ENCODE assay signal across 14 mouse cellular contexts in the genomic region with DNA sequence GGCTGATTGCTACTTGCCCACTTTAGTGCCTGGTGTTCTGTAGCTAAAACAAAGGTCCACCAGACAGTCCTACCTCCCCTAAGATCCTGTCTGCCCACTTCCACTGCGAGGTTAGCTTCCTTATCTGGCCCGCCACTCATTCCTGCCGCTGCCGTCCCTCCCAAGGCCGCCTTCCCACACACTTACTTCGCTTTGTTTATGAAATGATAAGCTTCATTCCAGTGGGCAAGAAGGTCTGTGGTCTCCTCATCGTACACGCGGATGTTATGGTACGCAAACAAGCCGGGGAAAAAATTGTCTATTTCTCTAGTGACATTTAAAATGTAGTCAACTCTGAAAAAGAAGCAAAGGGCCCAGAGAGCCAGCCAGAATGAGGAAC. TPM values are rescaled to one million over a fixed set of nuclear protein-coding genes. Genes with fewer than 3 reads are reported as not detected.
DNase-seq lines count a peak whose midpoint lies in the region; ATAC-seq and TF ChIP-seq lines count a peak whose summit lies in the region.
"Had no signal": no experiment of that assay in that cellular context is flagged by ENCODE, and none has a peak within 500 bp of the region (broad histone marks: within the 10 kb centered on the region; RNA-seq: fewer than 3 reads in every experiment).

No protein-coding gene starts in this region.

- no peak for ATAC-seq in embryonic facial prominence, embryonic 15.5 days (ENCODE audit: insufficient number of reproducible peaks, low FRiP score, low TSS enrichment, low read depth)
- no peak for ATAC-seq in limb, embryonic 15.5 days (ENCODE audit: insufficient number of reproducible peaks, low FRiP score, low TSS enrichment, low read depth)
- peak; percentile 83 for ATAC-seq in liver, embryonic 12.5 days

- H3ac ChIP-seq in C2C12 (ENCODE audit: control insufficient read depth, insufficient read length, low read depth): peak overlapping the region; percentile 39

- no peak overlapping the region for H3K9ac ChIP-seq in embryonic facial prominence, embryonic 15.5 days
- H3K9ac ChIP-seq in limb, embryonic 15.5 days: no peak overlapping the region
- peak overlapping the region; percentile 52 for H3K9ac ChIP-seq in liver, embryonic 12.5 days

- intact Hi-C loops in gastrocnemius, adult 2 months (cut with DNase I): loop anchor here (5.0 to 10.0 kb wide), 2 partner anchors 179 to 363 kb away; a partner anchor contains a TSS

- H3K79me3 ChIP-seq in C2C12 (ENCODE audit: low read depth): no peaks in the 10 kb centered on the region

- TF ChIP-seq CTCF in C2C12 (IDR thresholded peaks at IDR 0.05; ENCODE audit: control insufficient read depth, insufficient read depth, insufficient read length): no peak
- no peak for TF ChIP-seq CTCF in gastrocnemius, adult 2 months (IDR thresholded peaks at IDR 0.05)

- no peak for DNase-seq in embryonic facial prominence, embryonic 10.5 days (ENCODE audit: low spot score)
- no peak for DNase-seq in limb, embryonic 10.5 days (ENCODE audit: low spot score)
- DNase-seq in gastrocnemius, adult 2 months: no peak
- no peak for DNase-seq in thymus, postnatal 14 days
- DNase-seq: adrenal gland, postnatal 10 days; kidney, postnatal 4 days; thymus, postnatal 36 days had no signal

- no peak overlapping the region for H3K4me2 ChIP-seq in embryonic facial prominence, embryonic 15.5 days (replicated peaks)
- no peak overlapping the region for H3K4me2 ChIP-seq in limb, embryonic 15.5 days
- peak overlapping the region; percentile 54 for H3K4me2 ChIP-seq in liver, embryonic 12.5 days
- H3K4me2 ChIP-seq: embryonic facial prominence, embryonic 13.5 days had no signal

- H3K27ac ChIP-seq in embryonic facial prominence, embryonic 15.5 days (replicated peaks): 0 out of 2 replicates have a peak overlapping the region, but pooled peaks have one; percentile 34
- H3K27ac ChIP-seq in embryonic facial prominence, embryonic 10.5 days (replicated peaks): no peak overlapping the region
- peak overlapping the region; percentile 3; the same call in 1 of the 2 replicates for H3K27ac ChIP-seq in limb, embryonic 15.5 days
- no peak overlapping the region for H3K27ac ChIP-seq in limb, embryonic 10.5 days
- peak overlapping the region; percentile 80 for H3K27ac ChIP-seq in liver, embryonic 12.5 days
- H3K27ac ChIP-seq in gastrocnemius, adult 2 months: no peak overlapping the region
- H3K27ac ChIP-seq: embryonic facial prominence, embryonic 13.5 days had no signal

- peaks cover 83% of the 10 kb centered on the region for H3K36me3 ChIP-seq in embryonic facial prominence, embryonic 15.5 days
- H3K36me3 ChIP-seq in embryonic facial prominence, embryonic 10.5 days (replicated peaks): peaks cover 81% of the 10 kb centered on the region
- peaks cover 77% of the 10 kb centered on the region for H3K36me3 ChIP-seq in limb, embryonic 15.5 days
- H3K36me3 ChIP-seq in limb, embryonic 10.5 days: peaks cover 82% of the 10 kb centered on the region
- H3K36me3 ChIP-seq in C2C12 (ENCODE audit: control insufficient read depth, insufficient read depth): peaks cover 22% of the 10 kb centered on the region
- H3K36me3 ChIP-seq in liver, embryonic 12.5 days: peaks cover 90% of the 10 kb centered on the region

- H3K4me3 ChIP-seq in embryonic facial prominence, embryonic 15.5 days (replicated peaks): no peak overlapping the region
- H3K4me3 ChIP-seq in embryonic facial prominence, embryonic 10.5 days: no peak overlapping the region
- no peak overlapping the region for H3K4me3 ChIP-seq in limb, embryonic 15.5 days
- no peak overlapping the region for H3K4me3 ChIP-seq in limb, embryonic 10.5 days
- no peak overlapping the region for H3K4me3 ChIP-seq in C2C12 (ENCODE audit: insufficient read depth, poor library complexity, severe bottlenecking)
- H3K4me3 ChIP-seq in liver, embryonic 12.5 days: peak overlapping the region; percentile 22
- no peak overlapping the region for H3K4me3 ChIP-seq in gastrocnemius, adult 2 months
- H3K4me3 ChIP-seq: embryonic facial prominence, embryonic 13.5 days had no signal

- no peaks in the 10 kb centered on the region for H3K9me3 ChIP-seq in embryonic facial prominence, embryonic 15.5 days (replicated peaks)
- no peaks in the 10 kb centered on the region for H3K9me3 ChIP-seq in embryonic facial prominence, embryonic 10.5 days
- H3K9me3 ChIP-seq in limb, embryonic 15.5 days: no peaks in the 10 kb centered on the region
- H3K9me3 ChIP-seq in limb, embryonic 10.5 days (replicated peaks): no peaks in the 10 kb centered on the region
- H3K9me3 ChIP-seq in liver, embryonic 12.5 days (replicated peaks): no peaks in the 10 kb centered on the region
- H3K9me3 ChIP-seq: embryonic facial prominence, embryonic 13.5 days had no signal

- H3K27me3 ChIP-seq in embryonic facial prominence, embryonic 15.5 days: no peaks in the 10 kb centered on the region
- H3K27me3 ChIP-seq in embryonic facial prominence, embryonic 10.5 days (replicated peaks; ENCODE audit: low read depth, poor library complexity, severe bottlenecking): no peaks in the 10 kb centered on the region
- no peaks in the 10 kb centered on the region for H3K27me3 ChIP-seq in limb, embryonic 15.5 days
- H3K27me3 ChIP-seq in limb, embryonic 10.5 days (ENCODE audit: low read depth, poor library complexity, severe bottlenecking): no peaks in the 10 kb centered on the region
- no peaks in the 10 kb centered on the region for H3K27me3 ChIP-seq in C2C12 (ENCODE audit: control insufficient read depth, insufficient read depth, insufficient read length)
- no peaks in the 10 kb centered on the region for H3K27me3 ChIP-seq in liver, embryonic 12.5 days (replicated peaks)
- H3K27me3 ChIP-seq: embryonic facial prominence, embryonic 13.5 days had no signal

- WGBS in embryonic facial prominence, embryonic 15.5 days: 86% methylated on average over 11 of the region's 11 CpGs
- WGBS in embryonic facial prominence, embryonic 10.5 days: 91% methylated on average over 11 of the region's 11 CpGs
- WGBS in limb, embryonic 15.5 days: 88% methylated on average over 11 of the region's 11 CpGs
- 91% methylated on average over 11 of the region's 11 CpGs for WGBS in limb, embryonic 10.5 days
- 5% methylated on average over 11 of the region's 11 CpGs for WGBS in liver, embryonic 12.5 days (ENCODE audit: insufficient replicate concordance)

- H3K4me1 ChIP-seq in embryonic facial prominence, embryonic 15.5 days: no peaks in the 10 kb centered on the region
- H3K4me1 ChIP-seq in embryonic facial prominence, embryonic 10.5 days: no peaks in the 10 kb centered on the region; the same call in none of the 2 replicates
- 0 out of 2 replicates have a peak, but pooled peaks cover 3% of the 10 kb centered on the region for H3K4me1 ChIP-seq in limb, embryonic 15.5 days
- no peaks in the 10 kb centered on the region for H3K4me1 ChIP-seq in limb, embryonic 10.5 days
- peaks cover 46% of the 10 kb centered on the region for H3K4me1 ChIP-seq in liver, embryonic 12.5 days

- H3K79me2 ChIP-seq in C2C12 (ENCODE audit: control insufficient read depth, insufficient read depth): no peaks in the 10 kb centered on the region

TF ChIP-seq in C2C12, 6 proteins besides CTCF, POLR2A, EP300 and RAD21:
- TF ChIP-seq FOSL1 (IDR thresholded peaks at IDR 0.05; ENCODE audit: insufficient read depth, low read length, poor library complexity, severe bottlenecking) (no peak), USF1 (IDR thresholded peaks at IDR 0.05; ENCODE audit: low read depth) (no peak), MYOD1 (IDR thresholded peaks at IDR 0.05; ENCODE audit: control insufficient read depth, insufficient read length, low read depth) (no peak), MYOG (IDR thresholded peaks at IDR 0.05; ENCODE audit: control insufficient read depth, extremely low read depth, insufficient read length) (no peak), MAX (IDR thresholded peaks at IDR 0.05) (no peak), CEBPB (IDR thresholded peaks at IDR 0.05; ENCODE audit: low read depth) (no peak)

RNA-seq across cellular contexts. Expression of a gene that starts 42.0 kb away (rescaled TPM):
- 10.7 and 12.8 TPM in 2 replicates for polyA plus RNA-seq in embryonic facial prominence, embryonic 15.5 days (2015; fragmentation: Nextera tagmentation; extraction: Ambion mirVana)
- 15.6 and 17.9 TPM in 2 replicates for polyA plus RNA-seq in embryonic facial prominence, embryonic 10.5 days (2016; fragmentation: Nextera tagmentation; extraction: Ambion mirVana)
- polyA plus RNA-seq in limb, embryonic 15.5 days (2015; fragmentation: Nextera tagmentation; extraction: Ambion mirVana): 10.3 and 13.2 TPM in 2 replicates
- polyA plus RNA-seq in limb, embryonic 10.5 days (2016; fragmentation: Nextera tagmentation; extraction: Ambion mirVana): 13.6 and 16.4 TPM in 2 replicates
- 3.7 TPM for polyA plus RNA-seq in C2C12 (2012; fragmentation: generic; extraction: Trizol)
- polyA plus RNA-seq in liver, embryonic 12.5 days (2016; fragmentation: Nextera tagmentation; extraction: Ambion mirVana): 8.9 and 10.9 TPM in 2 replicates
- total RNA-seq in gastrocnemius, adult 2 months (2021): 1 to 10 TPM; 6.1 to 7.2 TPM

RNA-seq across cellular contexts. Expression of a gene that starts 43.1 kb away (rescaled TPM):
- polyA plus RNA-seq in embryonic facial prominence, embryonic 15.5 days (2015; fragmentation: Nextera tagmentation; extraction: Ambion mirVana): 99.0 and 101 TPM in 2 replicates
- polyA plus RNA-seq in embryonic facial prominence, embryonic 10.5 days (2016; fragmentation: Nextera tagmentation; extraction: Ambion mirVana): 178 and 198 TPM in 2 replicates
- 98.4 and 105 TPM in 2 replicates for polyA plus RNA-seq in limb, embryonic 15.5 days (2015; fragmentation: Nextera tagmentation; extraction: Ambion mirVana)
- polyA plus RNA-seq in limb, embryonic 10.5 days (2016; fragmentation: Nextera tagmentation; extraction: Ambion mirVana): 129 and 139 TPM in 2 replicates
- 156 TPM for polyA plus RNA-seq in C2C12 (2012; fragmentation: generic; extraction: Trizol)
- 78.7 and 78.8 TPM in 2 replicates for polyA plus RNA-seq in liver, embryonic 12.5 days (2016; fragmentation: Nextera tagmentation; extraction: Ambion mirVana)
- 10 to 100 TPM in 1 of 2 experiments, 1 to 10 TPM in 1; 7.8 to 11.8 TPM for total RNA-seq in gastrocnemius, adult 2 months (2021)

RNA-seq across cellular contexts. Expression of a gene that starts 51.8 kb away (rescaled TPM):
- polyA plus RNA-seq in embryonic facial prominence, embryonic 15.5 days (2015; fragmentation: Nextera tagmentation; extraction: Ambion mirVana): not detected in 2 replicates
- polyA plus RNA-seq in embryonic facial prominence, embryonic 10.5 days (2016; fragmentation: Nextera tagmentation; extraction: Ambion mirVana): not detected in 2 replicates
- not detected in 2 replicates for polyA plus RNA-seq in limb, embryonic 15.5 days (2015; fragmentation: Nextera tagmentation; extraction: Ambion mirVana)
- not detected in 2 replicates for polyA plus RNA-seq in limb, embryonic 10.5 days (2016; fragmentation: Nextera tagmentation; extraction: Ambion mirVana)
- not detected for polyA plus RNA-seq in C2C12 (2012; fragmentation: generic; extraction: Trizol)
- polyA plus RNA-seq in liver, embryonic 12.5 days (2016; fragmentation: Nextera tagmentation; extraction: Ambion mirVana): not detected in 2 replicates
- total RNA-seq in gastrocnemius, adult 2 months (2021): not detected
- total RNA-seq: adrenal gland, postnatal 10 days; gastrocnemius, adult 8-10 months had no signal
- polyA plus RNA-seq: embryonic facial prominence, embryonic 13.5 days; neural tube, embryonic 11.5 days had no signal

Comparison
In these comparisons a context has a peak if more than half of its experiments do, and no peak if none do; other contexts are left out.
1. H3K27ac ChIP-seq: peak in embryonic facial prominence, embryonic 15.5 days (single experiment), limb, embryonic 15.5 days (single experiment) and liver, embryonic 12.5 days (single experiment); none in embryonic facial prominence, embryonic 10.5 days (single experiment), limb, embryonic 10.5 days (single experiment) and gastrocnemius, adult 2 months (single experiment).